Mouse (Mus musculus) CD4-positive, CD25-positive, alpha-beta regulatory T cell (primary cell): ENCODE data around the gene 9330182L06Rik. TPM values are rescaled to one million over a fixed set of nuclear protein-coding genes. Genes with fewer than 3 reads are reported as not detected.

ENCODE experiments used
- polyA plus RNA-seq: library from polyadenylated mRNA; unstranded; fragments of 100-300 nt; shearing (Covaris generic); gene quantifications from one replicate; pipeline ENCODE4 v1.2.1, GENCODE M21; 2017

9330182L06Rik gene
- polyA plus RNA-seq, result not detected

DNA sequence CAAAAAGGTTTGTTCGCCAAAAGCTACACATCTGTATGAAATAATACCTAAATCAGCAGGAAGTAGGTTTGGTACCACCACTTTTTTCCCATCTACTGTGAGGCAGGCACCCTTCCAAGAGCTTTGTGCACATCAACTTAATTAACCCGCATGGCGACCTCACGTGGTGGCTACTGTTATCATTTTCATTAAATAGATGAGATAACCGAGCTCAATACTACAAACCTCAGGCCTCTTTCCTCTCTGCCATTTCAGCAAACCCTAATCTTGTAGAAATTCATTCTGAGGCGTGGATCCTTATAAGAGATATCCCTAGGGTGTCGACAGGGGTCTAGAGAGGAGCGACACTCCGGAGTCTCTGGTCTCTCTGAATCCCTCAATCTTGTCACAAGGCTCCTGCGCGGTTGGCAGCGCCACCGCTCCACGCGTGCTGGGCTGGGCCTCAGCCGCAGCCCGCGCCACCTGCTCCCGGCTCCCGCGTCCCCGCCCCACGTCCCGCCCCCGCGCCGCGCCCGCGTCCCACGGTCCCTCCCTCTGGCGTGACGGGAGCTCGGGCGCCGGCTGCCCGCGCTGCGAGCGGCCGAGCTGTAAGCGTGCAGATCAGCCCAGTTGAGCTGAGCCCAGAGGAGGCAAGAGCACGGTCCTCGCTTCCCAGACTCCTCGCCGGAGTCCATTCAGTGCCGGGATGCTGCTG, at the start of gene 9330182L06Rik:
Gene 9330182L06Rik, plus strand, starts transcription at position 533 of the 694 bp plus-strand sequence.

Other genes with a start within 250 kb of the 9330182L06Rik start
- gene Tmem243, start 165.4 kb upstream of the 9330182L06Rik start, polyA plus RNA-seq, result 151 TPM
- 92.8 TPM for gene Dmtf1, start 104.3 kb upstream of the 9330182L06Rik start, polyA plus RNA-seq